Mouse (Mus musculus) splenic B cell, adult 2 months (primary cell): ENCODE data around the gene Sox5.
"Not testable (repeated sequence)": the region's sequence is repeated elsewhere in the genome, so short reads cannot be mapped to it uniquely, and the experiment has no call there.

ENCODE experiments used
- DNase-seq: peaks from one replicate; pipeline ENCODE4 v3.0.0-alpha.2; 2011; ENCODE audit warnings: low read depth, low spot score
- H3K27me3 ChIP-seq: 2 replicates; pipeline ENCODE4 v1.6.1; 2012; ENCODE audit warnings: mild to moderate bottlenecking, low read length, moderate library complexity, mixed read lengths; ENCODE audit not compliant: control insufficient read depth, poor library complexity, insufficient read depth, severe bottlenecking
- H3K36me3 ChIP-seq: 2 replicates; pipeline ENCODE4 v1.6.1; 2012; ENCODE audit warnings: mild to moderate bottlenecking, low read length, moderate library complexity, mixed read lengths; ENCODE audit not compliant: control insufficient read depth, poor library complexity, insufficient read depth, severe bottlenecking

Sox5 gene

DNA sequence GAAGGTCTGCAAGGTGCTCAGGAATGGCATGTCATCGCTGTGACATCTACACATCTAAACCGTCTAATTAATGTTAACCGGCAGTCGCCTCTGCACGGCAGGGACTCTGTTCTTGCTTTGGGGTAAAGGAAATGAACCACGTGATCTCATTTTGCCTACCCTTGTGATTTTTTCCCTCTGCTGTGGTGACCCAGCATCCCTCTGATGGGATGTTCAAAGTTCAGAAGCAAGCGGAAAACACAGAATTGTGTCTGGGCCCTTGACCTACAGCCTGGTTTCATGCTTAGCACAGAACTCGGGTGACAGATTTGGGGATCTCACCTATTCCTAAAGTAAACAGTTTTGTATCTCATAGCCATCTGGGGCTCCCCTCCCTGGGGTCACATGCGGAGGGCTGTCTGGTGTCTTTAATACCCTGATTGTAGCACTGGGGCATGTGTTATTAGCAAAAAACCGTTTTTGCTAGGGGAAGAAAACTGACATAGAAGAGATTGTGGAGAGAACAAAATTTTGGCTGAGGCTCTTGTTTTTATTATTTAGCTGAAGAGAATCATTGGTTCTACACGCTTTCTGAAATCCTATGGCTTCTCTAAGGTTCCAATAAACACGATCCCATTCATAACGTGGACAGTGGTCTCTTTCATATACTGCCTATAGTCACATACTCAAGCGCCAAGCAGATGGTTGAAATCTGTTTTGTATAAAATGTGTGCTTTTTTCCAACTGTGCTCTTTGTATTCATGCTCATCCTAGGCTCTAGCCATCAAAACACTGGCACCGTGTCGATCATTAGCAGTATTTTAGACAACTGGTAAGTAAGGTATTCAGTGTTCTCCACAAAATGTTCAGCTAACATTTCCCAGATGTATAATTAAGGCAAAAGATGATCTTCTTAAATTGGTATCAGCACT, 584.3 kb downstream of the Sox5 start:
- H3K27me3 ChIP-seq = no peaks in the 10 kb centered on the region
- H3K36me3 ChIP-seq = no peaks in the 10 kb centered on the region
- no peak for DNase-seq

DNA sequence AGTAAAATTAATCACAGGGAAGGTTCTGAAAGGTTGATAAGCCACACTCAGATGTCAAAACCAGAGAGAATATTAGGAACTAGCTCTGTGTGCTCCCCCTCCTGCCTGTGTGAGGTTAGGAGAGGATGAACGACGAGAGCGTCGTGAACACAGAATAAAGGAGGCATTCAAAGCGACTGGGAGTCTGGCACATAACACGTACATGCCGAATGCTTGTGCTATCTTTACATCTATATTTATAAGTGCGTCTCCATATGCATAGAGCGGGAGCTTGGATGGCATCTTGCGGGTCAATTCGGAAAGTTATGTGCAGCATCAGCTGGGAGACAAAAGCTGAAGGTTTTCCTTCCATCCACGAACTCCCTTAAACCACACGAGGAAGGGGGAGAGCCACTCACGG, 585.8 kb downstream of the Sox5 start:
- H3K36me3 ChIP-seq = no peaks in the 10 kb centered on the region
- no peak for DNase-seq
- H3K27me3 ChIP-seq = no peaks in the 10 kb centered on the region

DNA sequence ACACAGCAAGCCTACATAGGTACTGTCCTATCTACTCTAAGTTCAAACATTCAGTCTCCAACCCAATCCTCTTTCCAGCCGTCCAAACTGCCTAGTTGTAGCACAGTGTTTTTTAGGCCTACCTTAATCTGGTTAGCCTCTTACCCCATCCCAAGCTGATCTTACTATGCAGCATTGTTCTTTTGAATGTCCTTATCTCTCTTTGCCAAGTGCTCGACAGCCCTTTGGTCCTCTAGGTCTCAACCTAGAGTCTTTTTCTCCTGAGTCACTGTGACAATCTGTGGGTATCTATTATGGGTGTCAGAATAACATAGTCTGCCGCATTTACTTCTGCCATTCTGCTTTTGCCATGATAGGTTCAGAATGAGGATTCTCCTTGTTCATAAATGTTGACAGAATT, 598.7 kb downstream of the Sox5 start:
- Histone ChIP-seq H3K36me3 (no peaks in the 10 kb centered on the region), H3K27me3 (no peaks in the 10 kb centered on the region)
- DNase-seq = no peak

DNA sequence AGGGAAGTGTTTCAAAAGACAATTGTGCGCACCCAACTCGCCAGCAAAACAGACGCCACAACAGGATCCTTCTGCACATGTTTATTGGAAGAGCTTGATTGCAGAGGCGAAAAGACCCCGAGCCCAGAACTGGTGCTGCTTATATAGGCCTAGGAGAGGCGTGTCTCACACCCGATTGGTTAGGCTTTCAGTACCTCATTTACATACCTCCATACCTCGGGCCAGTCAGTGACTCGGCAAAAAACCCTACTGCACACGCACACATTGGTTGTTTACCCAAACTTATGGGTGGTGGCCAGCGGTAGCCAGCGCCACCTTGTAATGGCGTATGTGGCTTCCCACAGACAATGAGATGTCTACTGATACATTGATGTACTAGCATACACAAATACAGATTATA, 599.3 kb downstream of the Sox5 start:
- H3K27me3 ChIP-seq, H3K36me3 ChIP-seq, DNase-seq: not testable (repeated sequence)

DNA sequence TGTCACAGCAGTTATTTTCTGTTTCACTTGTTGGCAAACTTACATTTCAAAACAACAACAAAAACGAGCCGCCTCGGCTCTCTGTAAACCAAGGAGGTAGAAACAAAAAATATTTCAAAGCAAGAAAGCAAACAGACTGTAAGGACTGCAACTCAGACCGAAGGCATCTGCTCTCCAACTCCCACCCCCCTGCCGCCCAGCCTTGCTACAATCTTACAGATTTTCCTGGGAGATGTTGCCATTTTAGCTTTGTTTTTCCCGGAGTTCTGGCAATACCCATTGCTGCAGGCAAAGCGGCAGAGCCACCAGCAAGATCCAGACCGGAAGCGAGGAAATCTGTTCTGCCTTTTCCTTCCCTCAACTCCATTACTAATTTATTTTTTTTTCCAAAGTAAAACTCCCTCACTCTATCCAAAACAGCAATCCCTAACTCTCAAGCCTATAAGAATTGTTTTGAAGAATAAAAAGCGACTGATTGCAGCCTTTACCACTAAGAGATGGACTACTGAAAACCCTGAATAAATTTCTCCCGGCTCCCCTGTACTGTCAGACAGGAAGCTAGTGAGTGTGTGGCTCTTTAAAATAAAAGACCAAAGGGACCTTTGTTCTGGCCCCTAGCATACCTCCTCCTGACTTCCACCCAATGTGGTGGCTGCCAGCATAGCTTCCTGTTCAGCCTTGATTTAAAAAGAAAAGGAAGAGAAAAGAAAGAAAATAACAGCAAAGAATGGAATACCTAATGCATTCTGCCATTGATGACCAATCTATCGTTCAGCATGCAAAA, 600.5 kb downstream of the Sox5 start:
- no peaks in the 10 kb centered on the region for H3K36me3 ChIP-seq
- no peak for DNase-seq
- no peaks in the 10 kb centered on the region for H3K27me3 ChIP-seq

DNA sequence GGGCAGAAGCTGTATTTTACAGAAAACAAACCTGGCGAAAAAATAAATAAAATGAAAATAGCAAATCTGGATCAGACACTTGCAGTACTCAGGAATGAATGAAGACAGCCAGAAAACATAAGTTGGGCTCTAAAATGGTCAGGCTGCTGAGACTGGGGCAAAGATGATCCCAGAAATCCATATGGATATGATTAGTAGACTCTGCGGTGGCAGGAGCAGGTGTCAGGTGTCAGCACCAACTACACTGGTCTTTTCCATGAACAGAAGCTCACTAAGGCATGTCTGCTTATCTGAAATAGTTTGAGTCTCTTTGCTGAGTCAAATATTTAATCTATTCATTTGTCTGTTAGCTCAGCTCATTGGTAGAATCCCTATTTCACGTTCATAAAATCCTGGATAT, 602.7 kb downstream of the Sox5 start:
- no peaks in the 10 kb centered on the region for H3K27me3 ChIP-seq
- DNase-seq = no peak
- H3K36me3 ChIP-seq = no peaks in the 10 kb centered on the region

DNA sequence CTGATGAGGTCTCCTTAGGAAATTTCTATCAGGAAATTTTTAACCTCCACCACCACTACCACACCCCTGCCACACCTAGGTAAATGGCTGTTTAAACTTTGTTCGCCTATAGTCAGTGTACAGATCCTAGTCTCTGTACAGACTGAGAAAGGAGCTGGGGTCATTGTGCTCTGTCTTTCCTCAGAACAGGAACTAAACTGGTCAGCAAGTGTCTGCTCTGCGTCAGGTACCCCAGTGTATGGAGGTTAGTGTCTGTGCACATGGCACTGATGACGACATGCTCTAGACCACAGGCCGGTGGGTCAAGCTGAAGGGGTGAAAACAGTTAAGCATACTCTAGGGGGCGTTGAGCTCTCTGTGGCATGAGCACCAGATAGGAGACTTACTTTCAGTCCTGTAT, 605.1 kb downstream of the Sox5 start:
- no peaks in the 10 kb centered on the region for H3K36me3 ChIP-seq
- H3K27me3 ChIP-seq = no peaks in the 10 kb centered on the region
- no peak for DNase-seq

DNA sequence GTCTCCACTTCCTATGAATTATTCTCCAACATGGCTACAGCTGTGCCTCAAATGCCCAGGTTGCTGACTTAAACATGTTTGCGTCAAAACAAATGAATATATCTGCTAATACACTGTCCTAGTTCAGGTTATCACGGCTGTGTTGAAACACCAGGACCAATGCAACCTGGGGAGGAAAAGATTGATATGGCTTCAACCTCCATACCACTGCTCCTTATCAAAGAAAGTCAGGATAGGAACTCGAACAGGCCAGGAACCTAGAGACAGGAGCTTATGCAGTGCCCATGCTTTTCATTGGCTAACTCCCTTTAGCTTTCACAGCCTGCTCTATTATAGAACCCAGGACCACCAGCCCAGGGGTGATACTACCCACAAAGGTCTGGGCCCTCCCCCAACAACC, 606.2 kb downstream of the Sox5 start:
- Histone ChIP-seq H3K36me3 (no peaks in the 10 kb centered on the region), H3K27me3 (no peaks in the 10 kb centered on the region)
- no peak for DNase-seq

DNA sequence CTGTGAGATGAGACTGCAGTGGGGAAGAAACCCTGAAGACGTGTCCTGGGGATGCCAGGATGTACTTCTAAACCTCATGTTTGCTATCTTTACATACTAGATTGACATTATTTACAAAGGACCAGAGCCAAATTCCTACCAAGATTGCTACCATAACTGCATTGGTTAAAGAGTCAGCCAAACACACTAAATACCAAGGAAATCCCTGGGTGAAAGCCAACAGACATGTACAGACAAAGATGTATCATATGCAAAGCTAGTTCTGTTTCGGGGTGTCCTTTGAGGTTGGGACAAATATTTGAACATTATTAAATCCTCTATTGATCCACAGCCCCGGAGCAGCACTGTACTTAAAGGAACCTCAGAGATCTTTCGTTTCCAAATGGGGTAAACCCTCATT, 611.2 kb downstream of the Sox5 start:
- Histone ChIP-seq H3K27me3 (no peaks in the 10 kb centered on the region), H3K36me3 (no peaks in the 10 kb centered on the region)
- no peak for DNase-seq

DNA sequence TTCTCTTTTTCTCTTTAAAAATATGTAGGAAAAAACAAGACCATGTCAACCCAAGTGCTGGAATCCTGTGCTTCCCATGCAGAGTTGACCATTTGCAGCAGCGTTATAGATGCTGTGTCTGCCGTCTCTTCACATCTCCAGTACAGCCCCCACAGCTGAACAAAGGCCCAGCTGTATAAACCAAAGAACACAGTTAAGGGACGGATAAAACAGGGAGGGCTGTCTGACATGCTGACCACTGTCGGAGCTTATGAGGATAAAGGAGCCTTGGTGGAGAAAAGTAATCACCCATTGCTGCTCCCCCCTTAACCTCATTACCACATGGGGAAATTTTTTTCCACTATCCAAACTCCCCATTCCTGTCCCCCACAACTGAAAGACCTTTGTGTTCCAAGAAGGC, 612.0 kb downstream of the Sox5 start:
- no peaks in the 10 kb centered on the region for H3K27me3 ChIP-seq
- DNase-seq = no peak
- no peaks in the 10 kb centered on the region for H3K36me3 ChIP-seq

DNA sequence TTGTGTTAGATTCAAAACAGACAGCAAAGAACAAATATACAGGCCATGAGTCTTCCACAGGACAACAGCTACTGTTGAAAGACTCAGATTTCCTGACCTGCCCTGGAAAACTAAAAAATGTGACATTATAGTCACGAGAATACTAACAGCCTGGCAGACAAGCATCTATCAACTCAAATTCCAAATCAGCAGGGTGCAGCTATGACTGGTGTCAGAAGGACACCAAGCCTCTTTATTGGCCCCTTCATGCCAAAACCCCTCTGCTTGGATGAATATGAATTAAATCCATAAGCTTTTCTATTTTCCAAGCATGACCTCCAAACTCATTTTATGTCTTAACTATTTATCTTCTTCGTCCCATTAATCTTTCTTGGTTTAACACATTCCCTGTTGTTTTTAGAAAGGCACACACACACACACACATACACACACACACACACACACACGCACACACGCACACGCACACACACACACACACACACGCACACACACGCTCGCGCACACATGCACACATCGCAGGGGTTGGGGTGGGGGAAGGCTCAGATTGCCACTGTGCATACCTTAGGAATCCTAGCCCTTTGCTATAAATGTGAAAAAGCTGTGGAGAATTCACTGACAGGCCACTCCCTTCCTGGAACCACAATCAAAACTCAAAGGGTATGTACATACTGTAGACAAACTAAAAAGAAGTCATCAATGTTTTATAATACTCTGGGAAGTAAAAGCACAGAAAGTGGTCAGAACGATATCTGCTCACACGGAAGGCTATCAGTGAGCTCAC, 612.9 kb downstream of the Sox5 start:
- H3K27me3 ChIP-seq = no peaks in the 10 kb centered on the region
- no peak for DNase-seq
- H3K36me3 ChIP-seq = no peaks in the 10 kb centered on the region

DNA sequence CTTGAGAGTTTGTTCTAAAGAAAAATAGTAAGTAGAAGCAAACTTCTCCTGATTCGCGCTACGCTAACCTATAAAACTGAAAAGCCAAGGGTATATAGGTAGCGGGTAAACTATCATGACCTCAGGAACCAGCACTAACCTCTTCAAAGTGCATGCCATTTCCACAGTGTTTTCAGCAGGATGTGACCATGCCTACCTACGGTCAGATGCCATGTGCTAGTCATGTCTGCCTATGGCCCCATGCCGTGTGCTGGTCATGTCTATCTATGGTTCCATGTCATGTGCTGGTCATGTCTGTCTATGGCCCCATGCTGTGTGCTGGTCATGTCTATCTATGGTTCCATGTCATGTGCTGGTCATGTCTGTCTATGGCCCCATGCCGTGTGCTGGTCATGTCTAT, 614.7 kb downstream of the Sox5 start:
- no peaks in the 10 kb centered on the region for H3K27me3 ChIP-seq
- DNase-seq = no peak
- no peaks in the 10 kb centered on the region for H3K36me3 ChIP-seq

DNA sequence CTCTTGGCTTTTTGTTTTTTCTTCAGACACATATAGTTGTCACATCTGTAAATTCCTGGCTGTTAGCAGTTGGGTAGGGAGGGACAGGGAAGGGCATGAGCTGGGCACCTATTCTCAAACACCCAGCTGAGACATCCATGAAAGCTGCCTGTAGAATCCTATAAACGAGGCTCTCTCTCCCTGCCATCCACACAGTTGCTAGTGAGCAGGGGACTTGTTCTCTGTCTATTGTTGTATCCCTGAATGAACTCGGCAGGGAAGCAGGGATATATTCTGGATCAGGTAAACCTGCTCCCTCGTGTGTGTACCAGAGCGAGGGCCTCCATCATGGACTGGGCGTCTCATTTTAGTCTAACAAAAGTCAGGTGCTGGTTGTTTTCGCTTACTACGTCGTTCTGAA, 615.1 kb downstream of the Sox5 start:
- no peak for DNase-seq
- H3K27me3 ChIP-seq = no peaks in the 10 kb centered on the region
- H3K36me3 ChIP-seq = no peaks in the 10 kb centered on the region

DNA sequence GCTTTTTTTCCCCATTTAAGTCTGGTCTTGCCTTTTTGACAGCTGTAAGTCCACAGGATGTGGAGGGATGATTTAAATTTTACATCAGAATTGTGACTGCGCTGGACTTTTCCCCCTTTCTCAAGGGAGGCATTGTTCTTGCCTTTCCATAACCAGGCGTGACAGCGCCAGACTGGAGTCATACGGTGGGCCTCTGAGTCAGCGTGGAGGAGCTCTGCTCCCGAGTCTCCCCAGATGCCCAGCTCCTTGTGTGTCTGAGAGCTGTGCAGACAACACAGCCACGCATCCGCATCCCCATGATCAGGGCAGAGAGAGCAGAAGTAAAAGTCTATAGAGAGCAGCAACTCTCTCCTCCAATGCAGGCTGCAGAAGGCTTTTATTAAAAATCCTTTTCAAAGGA, 615.7 kb downstream of the Sox5 start:
- no peak for DNase-seq
- Histone ChIP-seq H3K36me3 (no peaks in the 10 kb centered on the region), H3K27me3 (no peaks in the 10 kb centered on the region)

DNA sequence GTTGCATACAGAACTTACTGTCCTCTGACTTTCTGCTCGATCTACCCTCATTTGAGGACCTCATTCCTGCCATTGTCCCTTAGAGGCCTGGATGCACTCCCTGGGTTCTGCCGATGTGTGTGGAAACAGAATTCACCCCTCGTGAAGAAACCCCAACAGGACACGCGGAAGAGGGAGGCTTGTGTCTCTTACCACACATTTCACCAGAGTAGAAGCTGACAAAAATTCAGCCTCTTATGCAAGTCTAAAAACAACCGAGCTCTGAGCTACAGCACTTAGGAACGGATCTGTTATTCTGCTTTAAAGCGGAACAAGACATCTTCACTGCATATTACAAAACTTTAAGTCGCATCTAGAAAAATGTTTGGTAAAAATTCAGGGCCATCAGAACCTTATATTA, 618.3 kb downstream of the Sox5 start:
- Histone ChIP-seq H3K36me3 (no peaks in the 10 kb centered on the region), H3K27me3 (no peaks in the 10 kb centered on the region)
- no peak for DNase-seq
